Mouse (Mus musculus) erythroblast, embryonic 14.5 days (primary cell): Measurements from ENCODE around the gene Osbpl6.

Experiments
- GATA1 ChIP-seq: IDR thresholded peaks from 2 replicates; pipeline ENCODE4 v1.6.1; 2012; ENCODE audit warnings: low read length, inconsistent platforms, mixed read lengths
- TAL1 ChIP-seq: IDR thresholded peaks from 3 replicates; pipeline ENCODE4 v1.6.1; 2012; ENCODE audit warnings: low read length, inconsistent platforms, mixed read lengths

DNA sequence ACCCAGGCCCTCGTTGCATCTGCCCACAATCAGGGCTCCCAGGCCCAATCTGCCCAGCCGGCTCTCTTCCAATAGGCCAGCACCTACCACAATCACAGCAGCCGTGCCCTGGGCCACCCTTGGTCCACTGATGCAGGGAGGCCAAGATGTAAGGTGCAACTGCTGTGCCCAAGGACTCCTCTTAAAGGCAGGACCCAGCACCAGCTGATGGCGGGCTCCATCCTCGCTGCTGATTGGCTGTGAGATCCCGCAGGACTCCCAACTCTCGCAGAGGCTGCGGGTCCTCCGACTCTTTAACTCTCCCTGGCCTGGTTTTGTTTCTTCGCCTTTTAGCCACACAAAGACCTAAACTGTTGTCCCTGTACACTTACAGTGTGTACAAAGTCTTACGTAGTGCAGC is 46.1 kb upstream of the Osbpl6 start, which contains the start of gene Cyct:
- TF ChIP-seq GATA1 (no peak), TAL1 (no peak)
